Mouse (Mus musculus) megakaryocyte, embryonic 14.5 days (primary cell): ENCODE data around the gene Mthfs. TPM values are rescaled to one million over a fixed set of nuclear protein-coding genes. Genes with fewer than 3 reads are reported as not detected.

Experiments
- H3K27me3 ChIP-seq: replicated peaks from 2 replicates; pipeline ENCODE3; 2012; ENCODE audit warnings: inconsistent platforms
- H3K36me3 ChIP-seq: replicated peaks from 2 replicates; pipeline ENCODE3; 2012; ENCODE audit warnings: low read length, inconsistent platforms, mixed read lengths
- H3K4me1 ChIP-seq: 2 replicates; pipeline ENCODE4 v1.6.1; 2012; ENCODE audit warnings: inconsistent platforms
- H3K4me3 ChIP-seq: replicated peaks from 2 replicates; pipeline ENCODE3; 2012; ENCODE audit warnings: moderate library complexity, mild to moderate bottlenecking, inconsistent platforms
- H3K9me3 ChIP-seq: 2 replicates; pipeline ENCODE4 v1.6.1; 2012; ENCODE audit warnings: inconsistent platforms
- FLI1 ChIP-seq: IDR thresholded peaks from 2 replicates; pipeline ENCODE4 v1.6.1; 2012; ENCODE audit warnings: low read length, inconsistent platforms, mixed read lengths
- GATA1 ChIP-seq: IDR thresholded peaks from 3 replicates; pipeline ENCODE4 v1.6.1; 2012; ENCODE audit warnings: mixed read lengths, low read length, inconsistent platforms, borderline replicate concordance
- polyA plus RNA-seq: library from polyadenylated mRNA; stranded (reverse); fragments of >175 nt; gene quantifications from 2 replicates; pipeline ENCODE4 v1.2.3, GENCODE M21; 2012; ENCODE audit warnings: low replicate concordance; ENCODE audit not compliant: insufficient read depth

Gene Mthfs
- polyA plus RNA-seq, 1 experiment: 6.5 TPM

DNA sequence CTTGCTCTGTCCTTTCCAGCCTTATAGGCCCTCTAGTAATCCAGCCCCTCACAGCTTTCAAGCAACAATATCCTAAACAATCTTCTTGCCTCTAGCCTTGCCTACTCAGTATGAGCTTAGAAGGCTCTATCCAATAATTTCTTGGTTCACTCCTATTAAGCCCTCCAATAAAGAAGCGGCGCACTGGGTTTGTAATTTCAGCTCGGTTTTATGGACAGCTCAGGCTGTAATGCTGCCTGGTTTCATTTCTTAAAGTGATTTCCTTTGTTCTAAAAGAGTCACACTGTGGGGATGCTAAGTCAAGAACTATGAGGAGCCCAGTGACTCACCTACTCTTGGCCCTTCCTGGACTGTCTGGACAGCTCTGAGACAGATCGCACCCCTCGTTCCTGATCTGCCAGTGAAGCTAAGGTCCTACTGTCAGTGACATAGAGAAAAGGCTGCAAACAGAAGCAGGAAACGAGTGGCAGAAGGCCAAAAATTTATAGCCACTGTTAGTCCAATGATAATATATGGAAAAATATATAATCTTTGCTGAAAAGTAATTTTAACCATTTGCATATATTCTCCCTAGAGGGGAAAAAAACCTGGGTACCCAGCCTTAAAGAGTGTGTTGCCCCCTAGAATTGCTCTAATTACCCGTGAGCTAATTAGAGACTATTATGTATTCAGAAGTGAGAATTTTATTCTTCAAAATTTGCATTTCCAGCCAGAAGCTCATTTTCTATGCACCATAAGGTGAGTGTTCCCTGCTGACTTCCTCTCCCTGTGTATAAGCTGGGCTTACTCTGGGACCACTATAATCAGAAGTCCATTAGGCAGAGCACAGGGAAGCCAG, 98.1 kb downstream of the Mthfs start:
- no peak for TF ChIP-seq FLI1
- no peak for TF ChIP-seq GATA1
- H3K4me3 ChIP-seq: no peak overlapping the region
- H3K9me3 ChIP-seq: peaks cover 9% of the 10 kb centered on the region; the same call in 1 of the 2 replicates
- no peaks in the 10 kb centered on the region for H3K36me3 ChIP-seq
- no peaks in the 10 kb centered on the region for H3K4me1 ChIP-seq
- no peaks in the 10 kb centered on the region for H3K27me3 ChIP-seq

DNA sequence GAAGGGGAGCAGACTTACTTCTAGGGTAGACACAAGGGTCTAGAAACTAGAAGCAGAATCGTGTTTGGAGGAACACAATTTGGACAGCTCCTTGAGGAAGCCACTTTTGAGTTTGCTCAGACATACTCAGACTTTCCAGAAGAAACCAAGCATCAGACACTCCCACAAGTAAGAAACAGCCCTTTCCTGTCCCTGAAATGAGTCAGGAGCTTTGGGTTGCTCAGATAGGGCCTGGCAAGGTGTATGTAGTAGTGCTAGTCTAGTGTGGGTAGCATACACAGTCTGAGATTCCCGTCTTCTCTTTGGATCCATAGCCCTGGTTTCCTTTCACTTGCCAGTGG, 98.7 kb downstream of the Mthfs start:
- no peak for TF ChIP-seq GATA1
- no peak for TF ChIP-seq FLI1
- no peak overlapping the region for H3K4me3 ChIP-seq
- peaks cover 9% of the 10 kb centered on the region; the same call in 1 of the 2 replicates for H3K9me3 ChIP-seq
- H3K36me3 ChIP-seq: no peaks in the 10 kb centered on the region
- no peaks in the 10 kb centered on the region for H3K27me3 ChIP-seq
- no peaks in the 10 kb centered on the region for H3K4me1 ChIP-seq

DNA sequence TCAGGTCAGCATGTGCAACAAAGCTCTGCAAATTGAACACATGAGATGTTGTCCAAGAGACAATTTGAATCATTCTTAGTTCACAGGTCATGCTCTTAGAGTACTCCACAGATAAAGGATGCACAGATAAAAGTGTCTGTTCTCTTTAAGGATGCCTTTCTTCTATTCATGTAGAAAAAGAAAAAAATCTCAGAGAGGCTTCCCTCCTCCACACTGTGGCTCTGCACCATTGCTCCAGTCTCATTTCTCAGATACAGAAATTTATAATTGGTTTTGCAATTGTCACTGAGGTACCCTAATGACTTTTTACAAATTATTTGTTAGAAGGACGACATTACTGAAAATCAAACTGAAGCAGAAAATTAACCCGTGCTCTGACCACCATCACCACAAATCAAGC, 101.2 kb downstream of the Mthfs start:
- Histone ChIP-seq H3K4me3 (no peak overlapping the region), H3K36me3 (no peaks in the 10 kb centered on the region), H3K9me3 (peaks cover 9% of the 10 kb centered on the region; the same call in 1 of the 2 replicates), H3K27me3 (no peaks in the 10 kb centered on the region), H3K4me1 (no peaks in the 10 kb centered on the region)
- TF ChIP-seq GATA1 (no peak), FLI1 (no peak)

DNA sequence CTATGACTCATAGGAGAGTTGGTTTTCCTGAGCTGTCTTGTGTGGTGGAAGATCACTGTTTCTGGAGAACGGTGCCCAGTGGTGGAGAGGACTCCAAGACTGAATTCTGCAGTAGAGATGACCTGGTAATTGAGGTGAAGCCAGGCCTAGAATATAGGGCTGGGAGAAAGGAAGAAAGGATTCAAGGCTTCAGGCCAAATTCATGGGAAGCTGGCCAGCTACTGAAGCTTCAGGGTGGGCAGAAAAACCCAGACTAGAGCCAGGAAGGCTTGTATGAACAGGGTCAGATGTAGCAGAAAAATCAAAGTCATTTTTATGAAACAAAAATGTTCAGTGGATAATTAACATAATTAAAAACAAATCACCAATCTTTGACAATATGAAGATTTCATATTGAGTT, 163.3 kb downstream of the Mthfs start:
- no peak overlapping the region for H3K4me3 ChIP-seq
- no peaks in the 10 kb centered on the region for H3K27me3 ChIP-seq
- TF ChIP-seq FLI1 (no peak), GATA1 (no peak)
- no peaks in the 10 kb centered on the region for H3K36me3 ChIP-seq
- H3K4me1 ChIP-seq: no peaks in the 10 kb centered on the region
- no peaks in the 10 kb centered on the region for H3K9me3 ChIP-seq

DNA sequence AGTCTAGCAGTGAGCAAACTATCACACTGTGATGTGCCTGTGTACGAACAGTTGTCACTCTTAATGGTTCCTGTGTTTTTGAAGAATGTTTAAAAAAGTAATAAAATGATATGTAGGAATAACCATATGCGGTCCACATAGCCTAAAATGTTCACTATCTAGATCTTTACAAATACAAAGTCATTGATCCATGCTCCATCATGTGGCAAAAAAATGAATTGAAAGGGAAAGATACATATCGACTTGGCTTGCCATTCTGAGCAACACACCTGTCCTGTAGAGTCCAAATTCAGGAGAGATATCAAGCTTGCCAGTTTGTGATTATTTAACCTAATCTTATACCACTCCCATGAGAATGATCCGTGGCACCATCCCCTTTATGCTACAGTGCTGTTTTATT, 164.2 kb downstream of the Mthfs start:
- H3K9me3 ChIP-seq: no peaks in the 10 kb centered on the region
- no peaks in the 10 kb centered on the region for H3K4me1 ChIP-seq
- no peak overlapping the region for H3K4me3 ChIP-seq
- no peak for TF ChIP-seq FLI1
- no peak for TF ChIP-seq GATA1
- H3K36me3 ChIP-seq: no peaks in the 10 kb centered on the region
- H3K27me3 ChIP-seq: no peaks in the 10 kb centered on the region

DNA sequence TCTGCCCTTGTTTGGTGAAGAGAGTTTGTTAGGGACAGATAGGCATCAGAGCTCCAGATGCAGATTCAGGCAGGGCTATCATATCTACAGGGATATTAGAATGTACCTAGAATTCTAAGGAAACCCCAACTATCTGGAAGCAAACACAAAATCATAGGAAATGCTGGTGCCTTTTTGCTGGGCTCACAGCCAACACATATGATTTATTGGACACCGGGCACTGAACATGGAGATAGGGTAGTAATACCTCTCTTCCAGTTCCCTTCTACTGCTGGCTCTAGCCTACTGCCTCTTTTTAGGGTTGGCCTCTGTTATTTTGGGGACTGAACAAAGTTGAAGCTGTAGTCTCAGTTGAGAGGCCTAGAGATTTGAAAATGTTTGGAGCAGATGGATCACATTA, 192.6 kb downstream of the Mthfs start:
- TF ChIP-seq GATA1 (no peak), FLI1 (no peak)
- Histone ChIP-seq H3K36me3 (no peaks in the 10 kb centered on the region), H3K27me3 (no peaks in the 10 kb centered on the region), H3K9me3 (no peaks in the 10 kb centered on the region), H3K4me1 (no peaks in the 10 kb centered on the region), H3K4me3 (no peak overlapping the region)

Other genes with a start within 250 kb of the Mthfs start
- gene Trim43b, start 117.8 kb upstream of the Mthfs start, polyA plus RNA-seq: not detected in 2 replicates
- gene Bcl2a1b, start 11.5 kb upstream of the Mthfs start, polyA plus RNA-seq: 2.1 TPM in 1 of 2 replicates, not detected in the other
- gene Gm29094, start 11.3 kb upstream of the Mthfs start, polyA plus RNA-seq: not detected in 2 replicates